Mouse (Mus musculus): ENCODE measurements around the gene Hfe2.
"Not testable (repeated sequence)": the region's sequence is repeated elsewhere in the genome, so short reads cannot be mapped to it uniquely, and the experiment has no call there.

DNA sequence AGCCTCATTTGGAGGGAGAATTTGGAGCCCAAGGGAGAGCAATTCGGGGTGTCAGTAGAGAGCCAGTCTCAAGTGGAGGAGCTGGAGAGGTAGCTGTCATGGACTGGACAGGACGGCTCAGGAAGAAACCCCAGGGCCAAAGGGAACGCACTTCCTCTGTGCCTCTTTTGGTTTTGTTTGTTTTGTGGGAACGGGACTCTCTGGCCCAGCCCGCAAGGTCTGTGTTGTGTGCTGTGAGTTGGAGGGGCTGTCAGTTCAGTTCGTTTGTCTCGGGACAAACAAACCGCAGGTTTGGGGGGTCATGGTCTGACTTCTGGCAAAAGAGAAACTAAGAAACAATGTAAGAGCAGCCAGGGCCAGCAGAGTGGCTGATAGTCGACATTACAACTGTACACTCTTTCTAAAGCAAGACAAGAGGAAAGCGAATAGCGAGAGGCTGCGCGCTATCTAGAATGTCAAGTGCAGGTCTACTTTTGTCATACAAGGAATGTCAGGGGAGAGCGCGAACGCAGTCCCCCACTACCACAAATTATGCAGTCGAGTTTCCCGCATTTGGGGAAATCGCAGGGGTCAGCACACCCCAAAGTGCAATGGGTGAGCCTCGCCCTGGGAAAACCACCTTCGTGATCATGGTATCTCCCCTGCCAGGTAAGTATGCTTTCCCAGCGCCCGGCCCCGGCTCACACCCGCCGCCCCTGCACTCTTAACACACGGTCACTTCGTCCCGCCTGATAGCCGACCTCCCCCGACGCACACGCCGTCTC is 38.7 kb upstream of the Hfe2 start:
- not testable (repeated sequence) for TF ChIP-seq CTCF (IDR thresholded peaks at IDR 0.05; ENCODE audit: low read depth); EP300 (optimal IDR thresholded peaks at IDR 0.05)
